Mouse (Mus musculus) ovary, adult 18-20 months (tissue): ENCODE measurements around the gene Gm10354.
"Not testable (repeated sequence)": the region's sequence is repeated elsewhere in the genome, so short reads cannot be mapped to it uniquely, and the experiment has no call there.

Source experiments
- DNase-seq: peaks from one replicate; pipeline ENCODE4 v3.0.0; 2022; ENCODE audit warnings: low spot score, mixed read lengths

Gene Gm10354

GRCm38 (mm10) chr5:14978835-14979234, at the start of gene Gm10354:
Gene Gm10354, minus strand, starts transcription at chr5:14978935.
- not testable (repeated sequence) for DNase-seq

- not testable (repeated sequence) for DNase-seq
These were observed 45.6 kb upstream of the Gm10354 start for GRCm38 (mm10) chr5:15024316-15024715.

GRCm38 (mm10) chr5:15020067-15020466, 41.3 kb upstream of the Gm10354 start:
- not testable (repeated sequence) for DNase-seq

- DNase-seq = not testable (repeated sequence)
These were observed 32.2 kb upstream of the Gm10354 start for GRCm38 (mm10) chr5:15010639-15011582.

- DNase-seq = not testable (repeated sequence)
These were observed 28.2 kb upstream of the Gm10354 start for GRCm38 (mm10) chr5:15006907-15007306.

GRCm38 (mm10) chr5:15006288-15006687, 27.6 kb upstream of the Gm10354 start:
- DNase-seq = not testable (repeated sequence)

- not testable (repeated sequence) for DNase-seq
These were observed 26.8 kb upstream of the Gm10354 start for GRCm38 (mm10) chr5:15005584-15005983.

GRCm38 (mm10) chr5:15004569-15005562, 26.1 kb upstream of the Gm10354 start:
- not testable (repeated sequence) for DNase-seq

- DNase-seq = not testable (repeated sequence)
These were observed 19.3 kb upstream of the Gm10354 start for GRCm38 (mm10) chr5:14998077-14998476.

GRCm38 (mm10) chr5:14997556-14997955, 18.8 kb upstream of the Gm10354 start:
- DNase-seq = not testable (repeated sequence)

GRCm38 (mm10) chr5:14996670-14997249, 18.0 kb upstream of the Gm10354 start:
- DNase-seq = not testable (repeated sequence)

- not testable (repeated sequence) for DNase-seq
These were observed 15.4 kb upstream of the Gm10354 start for GRCm38 (mm10) chr5:14994124-14994523.

GRCm38 (mm10) chr5:14990375-14991158, 11.8 kb upstream of the Gm10354 start:
- not testable (repeated sequence) for DNase-seq

- DNase-seq = not testable (repeated sequence)
These were observed 8.1 kb upstream of the Gm10354 start for GRCm38 (mm10) chr5:14986649-14987387.

- not testable (repeated sequence) for DNase-seq
These were observed 1.4 kb downstream of the Gm10354 start for GRCm38 (mm10) chr5:14977368-14977767.

- not testable (repeated sequence) for DNase-seq
These were observed 3.4 kb downstream of the Gm10354 start for GRCm38 (mm10) chr5:14975294-14975693.

GRCm38 (mm10) chr5:14972841-14973240, 5.9 kb downstream of the Gm10354 start:
- not testable (repeated sequence) for DNase-seq

GRCm38 (mm10) chr5:14963821-14964220, 14.9 kb downstream of the Gm10354 start:
- not testable (repeated sequence) for DNase-seq

GRCm38 (mm10) chr5:14961502-14961901, 17.2 kb downstream of the Gm10354 start:
- not testable (repeated sequence) for DNase-seq
